Mouse (Mus musculus) limb, embryonic 13.5 days (tissue): ENCODE measurements at regions not wholly inside any gene's neighbourhood (a gene's known extent, or its start where the extent isn't known, plus 50 kb on each side); places are given as distances from the start of the nearest gene placed in this dataset.

ENCODE experiments used
- ATAC-seq: fragments of 200-750 bp; cut with Nextera tagmentation; 2 replicates; pipeline ENCODE4 v1.8.0; 2017; ENCODE audit warnings: low read depth, moderate number of reproducible peaks, moderate TSS enrichment; ENCODE audit not compliant: low FRiP score
- H3K27ac ChIP-seq: fragments of 300-500 bp; sonication (generic); 2 replicates; pipeline ENCODE4 v1.5.1; 2015; ENCODE audit warnings: inconsistent platforms, mild to moderate bottlenecking, moderate library complexity
- H3K27me3 ChIP-seq: fragments of 300-500 bp; sonication (generic); 2 replicates; pipeline ENCODE4 v1.6.1; 2015; ENCODE audit warnings: mild to moderate bottlenecking, inconsistent platforms
- H3K36me3 ChIP-seq: fragments of 300-500 bp; sonication (generic); 2 replicates; pipeline ENCODE4 v1.6.1; 2015; ENCODE audit warnings: inconsistent platforms, mild to moderate bottlenecking, moderate library complexity
- H3K4me1 ChIP-seq: fragments of 300-500 bp; sonication (generic); 2 replicates; pipeline ENCODE4 v1.6.1; 2015; ENCODE audit warnings: inconsistent platforms
- H3K4me2 ChIP-seq: fragments of 300-500 bp; sonication (generic); replicated peaks from 2 replicates; pipeline ENCODE4 v1.6.1; 2015; ENCODE audit warnings: inconsistent platforms, mild to moderate bottlenecking, moderate library complexity
- H3K4me3 ChIP-seq: fragments of 300-500 bp; sonication (generic); 2 replicates; pipeline ENCODE4 v1.5.1; 2015; ENCODE audit warnings: moderate library complexity, mild to moderate bottlenecking, inconsistent platforms
- H3K9ac ChIP-seq: fragments of 300-500 bp; sonication (generic); 2 replicates; pipeline ENCODE4 v1.6.1; 2015; ENCODE audit warnings: mild to moderate bottlenecking, inconsistent platforms
- H3K9me3 ChIP-seq: fragments of 300-500 bp; sonication (generic); 2 replicates; pipeline ENCODE4 v1.6.1; 2016; ENCODE audit warnings: inconsistent platforms
- WGBS: fragments of 180-500 bp; shearing (Covaris S2); methylation state at CpG from one replicate; pipeline ENCODE4 v1.1.7; 2015; 5-methylcytosine and 5-hydroxymethylcytosine counted together

GRCm38 (mm10) chr13:107493765-107494164 is 471.8 kb upstream of the Kif2a start:
- Histone ChIP-seq H3K27ac (no peak overlapping the region), H3K4me1 (no peaks in the 10 kb centered on the region), H3K36me3 (no peaks in the 10 kb centered on the region), H3K4me2 (no peak overlapping the region), H3K27me3 (peaks cover 2% of the 10 kb centered on the region; the same call in 1 of the 2 replicates), H3K4me3 (no peak overlapping the region), H3K9me3 (no peaks in the 10 kb centered on the region), H3K9ac (no peak overlapping the region)
- 86% methylated on average over 13 of the region's 13 CpGs for WGBS
- no peak for ATAC-seq

- WGBS = 80% methylated on average over 4 of the region's 4 CpGs
- ATAC-seq = no peak
- no peak overlapping the region for H3K4me2 ChIP-seq
- H3K4me1 ChIP-seq = no peaks in the 10 kb centered on the region
- peaks cover 2% of the 10 kb centered on the region; the same call in 1 of the 2 replicates for H3K27me3 ChIP-seq
- H3K9ac ChIP-seq = no peak overlapping the region
- no peak overlapping the region for H3K4me3 ChIP-seq
- no peaks in the 10 kb centered on the region for H3K9me3 ChIP-seq
- H3K27ac ChIP-seq = no peak overlapping the region
- H3K36me3 ChIP-seq = no peaks in the 10 kb centered on the region
Measured at GRCm38 (mm10) chr13:107492448-107492847, 470.5 kb upstream of the Kif2a start.

- Histone ChIP-seq H3K4me3 (no peak overlapping the region), H3K9ac (no peak overlapping the region), H3K36me3 (no peaks in the 10 kb centered on the region), H3K9me3 (no peaks in the 10 kb centered on the region), H3K27ac (no peak overlapping the region), H3K4me1 (no peaks in the 10 kb centered on the region), H3K27me3 (peaks cover 2% of the 10 kb centered on the region; the same call in 1 of the 2 replicates), H3K4me2 (no peak overlapping the region)
- ATAC-seq = no peak
- WGBS = 73% methylated on average over 7 of the region's 7 CpGs
Measured at GRCm38 (mm10) chr13:107491423-107491822, 469.5 kb upstream of the Kif2a start.

DNA sequence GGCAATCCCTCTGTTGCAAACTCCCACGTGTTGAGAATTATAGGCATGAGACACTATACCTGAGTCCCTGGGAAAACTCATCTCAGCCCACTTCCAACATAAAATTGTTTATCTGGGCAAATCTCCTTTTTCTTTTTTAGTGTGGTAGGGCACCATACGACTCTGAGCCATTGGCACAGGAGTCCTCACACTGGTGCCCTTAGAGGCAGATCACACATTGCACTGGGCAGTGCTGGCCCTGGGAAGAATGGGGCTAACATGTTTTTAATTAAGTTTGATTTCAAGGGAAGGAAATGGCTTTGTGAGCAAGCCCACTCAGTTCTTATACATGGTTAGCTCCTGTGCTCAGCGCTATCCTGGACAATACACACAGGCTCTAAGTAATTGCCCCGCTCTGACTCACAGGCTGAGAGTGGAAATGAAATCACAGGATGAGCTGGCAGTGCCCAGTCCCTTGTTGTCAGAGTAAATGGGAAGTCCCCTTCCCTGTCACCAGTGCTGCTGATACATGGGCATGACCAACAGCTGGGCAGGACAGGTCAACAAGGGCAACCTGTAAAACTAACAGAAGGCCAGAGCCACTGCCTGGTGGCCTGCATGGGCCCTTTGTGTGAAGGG is 463.6 kb upstream of the Kif2a start:
- WGBS = 32% methylated on average over 4 of the region's 4 CpGs
- H3K27me3 ChIP-seq = 0 out of 2 replicates have a peak, but pooled peaks cover 2% of the 10 kb centered on the region
- no peak for ATAC-seq
- H3K9ac ChIP-seq = no peak overlapping the region
- no peak overlapping the region for H3K4me2 ChIP-seq
- H3K36me3 ChIP-seq = no peaks in the 10 kb centered on the region
- no peak overlapping the region for H3K27ac ChIP-seq
- H3K4me3 ChIP-seq = no peak overlapping the region
- H3K4me1 ChIP-seq = peaks cover 20% of the 10 kb centered on the region
- no peaks in the 10 kb centered on the region for H3K9me3 ChIP-seq

GRCm38 (mm10) chr13:107484630-107484998 is 462.7 kb upstream of the Kif2a start:
- Histone ChIP-seq H3K9ac (no peak overlapping the region), H3K36me3 (no peaks in the 10 kb centered on the region), H3K4me1 (peaks cover 20% of the 10 kb centered on the region), H3K9me3 (no peaks in the 10 kb centered on the region), H3K27me3 (0 out of 2 replicates have a peak, but pooled peaks cover 2% of the 10 kb centered on the region), H3K27ac (no peak overlapping the region), H3K4me2 (no peak overlapping the region), H3K4me3 (no peak overlapping the region)
- 41% methylated on average over 6 of the region's 6 CpGs for WGBS
- ATAC-seq = no peak

DNA sequence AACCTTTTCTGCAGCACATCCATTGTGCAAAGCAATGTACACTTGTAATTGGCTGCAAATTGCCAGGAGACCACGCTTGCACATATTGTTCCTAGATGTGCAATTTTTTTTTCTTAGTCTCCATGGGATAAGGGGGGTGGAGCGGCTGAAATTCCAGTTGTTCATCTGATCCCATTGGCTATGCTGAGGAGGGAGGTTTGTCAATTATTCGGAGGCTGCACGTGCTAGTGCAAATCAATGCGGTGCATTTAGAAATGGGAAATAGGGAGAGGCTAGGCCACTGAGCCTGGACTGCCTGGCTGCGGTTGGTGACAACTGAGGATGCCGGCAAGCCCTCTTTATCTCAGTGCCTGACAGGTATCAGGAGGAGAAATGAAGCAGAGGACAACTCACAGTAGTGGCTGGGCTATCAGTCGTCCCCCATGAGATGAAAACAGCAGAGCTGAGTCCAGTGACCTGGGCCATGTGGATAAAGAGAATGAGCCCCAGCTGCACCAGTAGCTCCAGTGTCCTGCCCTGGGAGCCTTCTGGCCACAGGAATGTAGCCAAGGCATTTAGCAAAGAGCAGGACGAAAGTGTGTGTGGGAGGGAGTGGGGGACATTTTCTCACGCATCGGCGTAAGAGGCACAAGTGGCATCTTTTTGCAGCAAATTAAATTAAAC is 462.2 kb upstream of the Kif2a start:
- H3K27ac ChIP-seq = no peak overlapping the region
- no peak overlapping the region for H3K9ac ChIP-seq
- no peak for ATAC-seq
- peaks cover 20% of the 10 kb centered on the region for H3K4me1 ChIP-seq
- no peak overlapping the region for H3K4me3 ChIP-seq
- no peak overlapping the region for H3K4me2 ChIP-seq
- no peaks in the 10 kb centered on the region for H3K36me3 ChIP-seq
- 51% methylated on average over 12 of the region's 12 CpGs for WGBS
- 0 out of 2 replicates have a peak, but pooled peaks cover 2% of the 10 kb centered on the region for H3K27me3 ChIP-seq
- H3K9me3 ChIP-seq = no peaks in the 10 kb centered on the region

- ATAC-seq = no peak
- H3K27ac ChIP-seq = no peak overlapping the region
- H3K9ac ChIP-seq = no peak overlapping the region
- H3K4me1 ChIP-seq = peaks cover 5% of the 10 kb centered on the region
- H3K36me3 ChIP-seq = no peaks in the 10 kb centered on the region
- H3K9me3 ChIP-seq = no peaks in the 10 kb centered on the region
- WGBS = 78% methylated on average over 3 of the region's 3 CpGs
- H3K4me3 ChIP-seq = no peak overlapping the region
- H3K27me3 ChIP-seq = peaks cover 13% of the 10 kb centered on the region; the same call in 1 of the 2 replicates
- H3K4me2 ChIP-seq = no peak overlapping the region
Measured at GRCm38 (mm10) chr13:107475166-107475565, 453.2 kb upstream of the Kif2a start.

- H3K36me3 ChIP-seq = no peaks in the 10 kb centered on the region
- peaks cover 18% of the 10 kb centered on the region for H3K4me1 ChIP-seq
- peaks cover 30% of the 10 kb centered on the region; the same call in 1 of the 2 replicates for H3K27me3 ChIP-seq
- WGBS = 1% methylated on average over 13 of the region's 13 CpGs
- no peak overlapping the region; the same call in 1 of the 2 replicates for H3K9ac ChIP-seq
- H3K9me3 ChIP-seq = no peaks in the 10 kb centered on the region
- ATAC-seq = peak; percentile 51; the same call in 1 of the 2 replicates
- H3K27ac ChIP-seq = no peak overlapping the region
- H3K4me3 ChIP-seq = peak overlapping the region; percentile 27
- H3K4me2 ChIP-seq = peak overlapping the region; percentile 63
Measured at GRCm38 (mm10) chr13:107469491-107470276, 447.8 kb upstream of the Kif2a start.

DNA sequence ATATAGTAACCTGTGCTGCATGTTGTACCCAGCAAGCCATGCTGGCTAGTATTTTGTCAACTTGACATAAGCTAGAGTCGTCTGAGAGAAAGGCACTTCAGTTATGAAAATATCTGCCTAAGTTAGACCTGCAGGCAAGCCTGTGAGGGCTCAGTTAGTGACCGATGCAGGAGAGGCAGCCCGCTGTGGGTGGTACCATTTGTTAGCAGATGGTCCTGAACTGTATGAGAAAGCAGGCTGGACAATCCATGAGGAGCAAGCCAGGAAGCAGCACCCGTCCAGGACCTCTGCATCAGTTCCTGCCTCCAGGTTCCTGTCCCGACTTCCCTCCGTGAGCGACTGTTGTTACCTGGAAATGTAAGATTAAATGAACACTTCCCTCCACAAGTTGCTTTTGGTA is 440.9 kb upstream of the Kif2a start:
- Histone ChIP-seq H3K36me3 (no peaks in the 10 kb centered on the region), H3K4me2 (no peak overlapping the region), H3K9ac (no peak overlapping the region), H3K27ac (no peak overlapping the region), H3K4me3 (no peak overlapping the region), H3K4me1 (peaks cover 4% of the 10 kb centered on the region; the same call in 1 of the 2 replicates), H3K9me3 (no peaks in the 10 kb centered on the region), H3K27me3 (peaks cover 33% of the 10 kb centered on the region)
- ATAC-seq = no peak
- 87% methylated on average over 7 of the region's 7 CpGs for WGBS

DNA sequence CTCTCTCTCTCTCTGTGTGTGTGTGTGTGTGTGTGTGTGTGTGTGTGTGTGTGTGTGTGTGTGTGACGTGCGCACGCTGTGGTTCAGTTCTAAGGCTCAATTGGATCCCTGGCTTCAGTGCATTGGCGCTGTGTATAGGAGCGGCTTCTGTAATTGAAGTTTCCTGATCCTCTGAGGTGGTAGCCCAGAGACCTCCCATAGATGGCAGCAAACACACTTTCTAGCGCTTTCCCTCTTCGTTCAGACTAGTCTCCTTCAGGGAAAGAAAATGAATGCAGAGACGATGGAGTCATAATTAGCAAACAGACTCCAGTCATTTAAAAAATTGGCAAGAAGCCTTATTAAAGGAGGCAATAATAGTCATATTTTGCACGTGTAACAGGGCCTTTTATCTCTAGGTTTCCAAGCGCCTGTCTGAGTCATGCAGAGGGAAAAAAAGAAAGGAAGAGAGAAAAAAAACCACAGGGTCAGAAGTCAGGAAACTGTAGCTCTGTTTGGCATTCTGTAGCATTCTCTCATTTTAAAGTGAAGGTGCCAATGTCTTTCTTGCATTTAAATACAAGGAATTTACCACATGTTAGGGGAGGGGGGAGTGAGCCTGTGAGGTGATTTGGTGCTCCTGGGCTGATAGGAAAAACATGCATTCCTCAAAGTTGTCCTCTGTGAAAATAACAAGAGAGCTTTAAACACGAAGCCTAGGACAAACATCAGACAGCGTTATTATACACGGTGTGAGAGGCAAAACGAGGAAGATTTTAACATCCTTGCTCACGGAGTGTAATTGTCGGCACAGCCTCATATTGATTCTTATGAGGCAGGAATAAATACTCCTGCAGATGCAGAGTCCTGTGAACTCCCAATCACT is 439.4 kb upstream of the Kif2a start:
- no peaks in the 10 kb centered on the region for H3K9me3 ChIP-seq
- ATAC-seq = peak; percentile 81
- no peaks in the 10 kb centered on the region for H3K36me3 ChIP-seq
- no peak overlapping the region for H3K4me3 ChIP-seq
- H3K9ac ChIP-seq = no peak overlapping the region
- peaks cover 4% of the 10 kb centered on the region; the same call in 1 of the 2 replicates for H3K4me1 ChIP-seq
- no peak overlapping the region for H3K27ac ChIP-seq
- H3K4me2 ChIP-seq = peak overlapping the region; percentile 48
- H3K27me3 ChIP-seq = peaks cover 26% of the 10 kb centered on the region
- WGBS = 16% methylated on average over 13 of the region's 16 CpGs

GRCm38 (mm10) chr13:107458730-107459129 is 436.8 kb upstream of the Kif2a start:
- ATAC-seq = no peak

More at GRCm38 (mm10) chr13:107458730-107459129, 436.8 kb upstream of the Kif2a start:
- Histone ChIP-seq H3K27me3 (peaks cover 14% of the 10 kb centered on the region), H3K4me1 (peaks cover 4% of the 10 kb centered on the region; the same call in 1 of the 2 replicates), H3K27ac (no peak overlapping the region), H3K4me2 (no peak overlapping the region), H3K36me3 (no peaks in the 10 kb centered on the region), H3K9ac (no peak overlapping the region), H3K9me3 (no peaks in the 10 kb centered on the region), H3K4me3 (no peak overlapping the region)
- 88% methylated on average over 4 of the region's 4 CpGs for WGBS
